ENCODE assay signal across 8 mouse cellular contexts in the genomic region with DNA sequence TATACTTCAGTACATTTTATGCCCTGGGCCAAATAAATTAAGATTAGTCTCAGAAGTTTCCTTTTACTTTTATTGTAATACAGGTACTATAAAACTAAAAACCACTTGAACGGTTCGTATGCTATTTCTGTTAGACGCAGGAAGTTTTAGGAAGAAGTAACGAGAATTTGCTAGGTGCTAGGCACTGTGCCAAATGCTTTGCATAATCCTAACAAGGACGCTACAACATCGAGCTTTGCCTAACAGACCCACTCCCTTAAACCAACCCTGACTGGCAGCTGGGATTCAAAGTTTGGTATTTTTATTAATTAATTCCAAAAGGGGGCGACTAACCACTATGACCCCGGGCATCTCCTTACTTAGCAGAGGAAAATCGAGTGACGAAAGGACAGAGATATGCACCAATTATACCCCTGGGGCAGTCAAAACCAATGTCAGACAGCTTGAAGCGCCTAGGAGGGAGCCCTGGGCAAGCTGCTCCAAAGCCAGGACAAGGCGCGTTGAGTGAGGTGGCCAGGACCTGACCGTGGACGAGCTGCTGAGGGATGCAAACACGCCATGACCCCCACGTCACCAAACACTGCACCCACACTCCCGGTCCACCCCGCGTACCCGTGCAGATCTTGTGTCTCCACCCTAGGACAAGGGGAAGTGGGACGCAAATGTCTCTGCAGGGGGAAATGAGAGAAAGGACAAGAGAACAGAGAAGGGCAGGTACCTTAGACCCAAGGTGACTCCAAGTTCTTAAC. TPM values are rescaled to one million over a fixed set of nuclear protein-coding genes. Genes with fewer than 3 reads are reported as not detected.
A peak's percentile ranks its signal among the peaks of the same experiment; 100 is the strongest.
DNase-seq lines count a peak whose midpoint lies in the region; ATAC-seq and TF ChIP-seq lines count a peak whose summit lies in the region.

No protein-coding gene starts in this region.

- no peaks in the 10 kb centered on the region for H3K36me3 ChIP-seq in heart, embryonic 11.5 days (ENCODE audit: control insufficient read depth, insufficient read depth, low read length)
- H3K36me3 ChIP-seq in E14TG2a.4 (ENCODE audit: insufficient read depth, low read length) = peaks cover 6% of the 10 kb centered on the region; the same call in 1 of the 2 replicates
- peaks cover 2% of the 10 kb centered on the region; the same call in 1 of the 2 replicates for H3K36me3 ChIP-seq in liver, embryonic 11.5 days (ENCODE audit: control insufficient read depth, insufficient read depth, low read length)
- no peaks in the 10 kb centered on the region for H3K36me3 ChIP-seq in neural tube, embryonic 12.5 days

- H3K4me1 ChIP-seq in heart, embryonic 11.5 days (ENCODE audit: control insufficient read depth, insufficient read depth, low read length) = peaks cover 3% of the 10 kb centered on the region; the same call in 1 of the 2 replicates
- peaks cover 12% of the 10 kb centered on the region; the same call in 1 of the 2 replicates for H3K4me1 ChIP-seq in E14TG2a.4 (replicated peaks; ENCODE audit: low read depth, low read length)
- H3K4me1 ChIP-seq in liver, embryonic 11.5 days (replicated peaks; ENCODE audit: control insufficient read depth, insufficient read depth, low read length) = peaks cover 3% of the 10 kb centered on the region; the same call in 1 of the 2 replicates
- H3K4me1 ChIP-seq in neural tube, embryonic 12.5 days = peaks cover 3% of the 10 kb centered on the region; the same call in 1 of the 2 replicates

- no peak overlapping the region for H3K27ac ChIP-seq in heart, embryonic 11.5 days (ENCODE audit: low read depth, low read length)
- peak overlapping the region; percentile 62 for H3K27ac ChIP-seq in liver, embryonic 11.5 days (ENCODE audit: low read depth, low read length)
- no peak overlapping the region for H3K27ac ChIP-seq in neural tube, embryonic 12.5 days

- H3K4me3 ChIP-seq in heart, embryonic 11.5 days (ENCODE audit: low read depth, low read length) = peak overlapping the region; percentile 77
- H3K4me3 ChIP-seq in E14TG2a.4 (replicated peaks; ENCODE audit: low read length) = peak overlapping the region; percentile 91
- H3K4me3 ChIP-seq in liver, embryonic 11.5 days (ENCODE audit: low read depth, low read length) = peak overlapping the region; percentile 83
- peak overlapping the region; percentile 53 for H3K4me3 ChIP-seq in neural tube, embryonic 12.5 days

- WGBS in heart, embryonic 11.5 days (ENCODE audit: insufficient replicate concordance) = 5% methylated on average over 22 of the region's 22 CpGs
- 5% methylated on average over 22 of the region's 22 CpGs for WGBS in liver, embryonic 11.5 days
- 8% methylated on average over 22 of the region's 22 CpGs for WGBS in neural tube, embryonic 12.5 days

- DNase-seq in heart, adult 18-20 months = no peak
- peak; percentile 31 for DNase-seq in cerebellum, adult 9-10 months
- peak; percentile 1 for DNase-seq in heart, postnatal 25 days (ENCODE audit: low spot score)
- no peak for DNase-seq in liver, embryonic 11.5 days (ENCODE audit: low spot score)
- no peak for DNase-seq in left cerebral cortex, adult 8-10 months (ENCODE audit: low spot score in 2 of 2)

- intact Hi-C loops in heart, postnatal 25 days (cut with DNase I) = no loop called here

- H3K27me3 ChIP-seq in heart, embryonic 11.5 days (ENCODE audit: control insufficient read depth, insufficient read depth, low read length) = no peaks in the 10 kb centered on the region
- no peaks in the 10 kb centered on the region for H3K27me3 ChIP-seq in E14TG2a.4 (ENCODE audit: insufficient read depth, low read length)
- H3K27me3 ChIP-seq in liver, embryonic 11.5 days (replicated peaks; ENCODE audit: control insufficient read depth, insufficient read depth, low read length) = no peaks in the 10 kb centered on the region
- H3K27me3 ChIP-seq in neural tube, embryonic 12.5 days (replicated peaks) = no peaks in the 10 kb centered on the region

- H3K9ac ChIP-seq in heart, embryonic 11.5 days (ENCODE audit: low read depth, low read length) = peak overlapping the region; percentile 78
- H3K9ac ChIP-seq in liver, embryonic 11.5 days (ENCODE audit: low read depth, low read length) = peak overlapping the region; percentile 85
- peak overlapping the region; percentile 53 for H3K9ac ChIP-seq in neural tube, embryonic 12.5 days

- no peak for TF ChIP-seq CTCF in E14TG2a.4 (conservative IDR thresholded peaks at IDR 0.05; ENCODE audit: low read length)

- peak overlapping the region; percentile 91 for H3K4me2 ChIP-seq in heart, embryonic 11.5 days
- H3K4me2 ChIP-seq in liver, embryonic 11.5 days = peak overlapping the region; percentile 83
- peak overlapping the region; percentile 81 for H3K4me2 ChIP-seq in neural tube, embryonic 12.5 days (replicated peaks)

- H3K9me3 ChIP-seq in heart, embryonic 11.5 days (replicated peaks; ENCODE audit: control insufficient read depth, low read length) = no peaks in the 10 kb centered on the region
- H3K9me3 ChIP-seq in E14TG2a.4 (ENCODE audit: low read length) = no peaks in the 10 kb centered on the region
- H3K9me3 ChIP-seq in liver, embryonic 11.5 days (ENCODE audit: control insufficient read depth, low read length) = no peaks in the 10 kb centered on the region
- no peaks in the 10 kb centered on the region for H3K9me3 ChIP-seq in neural tube, embryonic 12.5 days

- ATAC-seq in heart, embryonic 11.5 days (replicated peaks; ENCODE audit: insufficient number of reproducible peaks, low FRiP score, low TSS enrichment) = peak; percentile 68
- peak; percentile 67 for ATAC-seq in liver, embryonic 11.5 days (replicated peaks; ENCODE audit: low FRiP score)
- peak; percentile 74 for ATAC-seq in neural tube, embryonic 12.5 days (ENCODE audit: low FRiP score, low read depth)

RNA-seq across cellular contexts. Expression of a gene that starts 0.5 kb away (rescaled TPM):
- polyA plus RNA-seq in heart, embryonic 11.5 days (2014; fragmentation: Nextera tagmentation; extraction: Ambion mirVana) = 6.1 and 7.4 TPM in 2 replicates
- total RNA-seq in heart, adult 18-20 months (2021) = 10 to 100 TPM; 12.1 to 13.5 TPM
- total RNA-seq in heart, postnatal 25 days (2021) = 1 to 10 TPM; 8.3 to 9.1 TPM
- 14.5 and 18.5 TPM in 2 replicates for polyA plus RNA-seq in liver, embryonic 11.5 days (2014; fragmentation: Nextera tagmentation; extraction: Ambion mirVana)
- 6.1 and 6.7 TPM in 2 replicates for polyA plus RNA-seq in neural tube, embryonic 12.5 days (2016; fragmentation: Nextera tagmentation; extraction: Ambion mirVana)
- 10 to 100 TPM in 2 of 4 experiments, 1 to 10 TPM in 2; 6.6 to 10.5 (median 9.0) TPM for total RNA-seq in left cerebral cortex, adult 8-10 months (2022)

RNA-seq across cellular contexts. Expression of a gene that starts 0.7 kb away (rescaled TPM):
- polyA plus RNA-seq in heart, embryonic 11.5 days (2014; fragmentation: Nextera tagmentation; extraction: Ambion mirVana) = 0.15 and 0.43 TPM in 2 replicates
- total RNA-seq in heart, adult 18-20 months (2021) = under 1 TPM; 0.32 to 0.72 TPM
- total RNA-seq in heart, postnatal 25 days (2021) = under 1 TPM; 0.05 to 0.36 TPM
- 0.04 and 0.13 TPM in 2 replicates for polyA plus RNA-seq in liver, embryonic 11.5 days (2014; fragmentation: Nextera tagmentation; extraction: Ambion mirVana)
- polyA plus RNA-seq in neural tube, embryonic 12.5 days (2016; fragmentation: Nextera tagmentation; extraction: Ambion mirVana) = 0.39 and 0.74 TPM in 2 replicates
- under 1 TPM; 0.17 to 0.53 (median 0.27) TPM for total RNA-seq in left cerebral cortex, adult 8-10 months (2022)

Comparison
In these comparisons a context has a peak if more than half of its experiments do, and no peak if none do; other contexts are left out.
1. DNase-seq: peak in cerebellum, adult 9-10 months (single experiment) and heart, postnatal 25 days (single experiment); none in heart, adult 18-20 months (0 of 2), liver, embryonic 11.5 days (single experiment) and left cerebral cortex, adult 8-10 months (0 of 2).
2. Peak in every context shown above with its lines, with median percentiles within 50 percentile points of each other: ATAC-seq, H3K4me2 ChIP-seq, H3K4me3 ChIP-seq and H3K9ac ChIP-seq.